Mouse (Mus musculus) intestine, embryonic 16.5 days (tissue): ENCODE measurements around the gene Fbxw4. TPM values are rescaled to one million over a fixed set of nuclear protein-coding genes. Genes with fewer than 3 reads are reported as not detected.

Source experiments
- ATAC-seq: fragments of 200-750 bp; cut with Nextera tagmentation; 2 replicates; pipeline ENCODE4 v1.8.0; 2017; ENCODE audit warnings: moderate TSS enrichment, moderate library complexity
- H3K27ac ChIP-seq: fragments of 300-500 bp; sonication (generic); 2 replicates; pipeline ENCODE4 v1.5.1; 2014; ENCODE audit warnings: mild to moderate bottlenecking, low read length
- H3K27me3 ChIP-seq: fragments of 300-500 bp; sonication (generic); replicated peaks from 2 replicates; pipeline ENCODE4 v1.6.1; 2014; ENCODE audit warnings: low read length, control low read depth, mixed read lengths; ENCODE audit not compliant: control insufficient read depth, insufficient read depth
- H3K36me3 ChIP-seq: fragments of 300-500 bp; sonication (generic); 2 replicates; pipeline ENCODE4 v1.6.1; 2014; ENCODE audit warnings: low read length, control low read depth; ENCODE audit not compliant: control insufficient read depth, insufficient read depth
- H3K4me1 ChIP-seq: fragments of 300-500 bp; sonication (generic); 2 replicates; pipeline ENCODE4 v1.6.1; 2014; ENCODE audit warnings: low read length, control low read depth, mixed read lengths; ENCODE audit not compliant: control insufficient read depth, insufficient read depth
- H3K4me2 ChIP-seq: fragments of 300-500 bp; sonication (generic); 2 replicates; pipeline ENCODE4 v1.6.1; 2014; ENCODE audit warnings: low read depth, low read length, control low read depth
- H3K4me3 ChIP-seq: fragments of 300-500 bp; sonication (generic); 2 replicates; pipeline ENCODE4 v1.5.1; 2014; ENCODE audit warnings: mild to moderate bottlenecking, low read length
- H3K9ac ChIP-seq: fragments of 300-500 bp; sonication (generic); 2 replicates; pipeline ENCODE4 v1.6.1; 2014; ENCODE audit warnings: low read depth, low read length
- H3K9me3 ChIP-seq: fragments of 300-500 bp; sonication (generic); 2 replicates; pipeline ENCODE4 v1.6.1; 2016; ENCODE audit warnings: low read length, control low read depth; ENCODE audit not compliant: control insufficient read depth
- WGBS: fragments of 180-500 bp; shearing (Covaris S2); extraction: QIAGEN DNeasy Blood & Tissue Kit; methylation state at CpG from one replicate; pipeline ENCODE4 v1.1.7; 2014; 5-methylcytosine and 5-hydroxymethylcytosine counted together
- polyA plus RNA-seq: library from polyadenylated mRNA; unstranded; fragments of >200 nt; fragmentation: Nextera tagmentation; extraction: Ambion mirVana; gene quantifications from 2 replicates; pipeline ENCODE4 v1.2.1, GENCODE M21; 2015

Gene Fbxw4
- polyA plus RNA-seq, 1 experiment from 2014 or later: 2.5 TPM

GRCm38 (mm10) chr19:45608648-45609339, 51.3 kb downstream of the Fbxw4 start:
- Histone ChIP-seq H3K36me3 (no peaks in the 10 kb centered on the region), H3K4me3 (no peak overlapping the region), H3K4me2 (no peak overlapping the region), H3K9me3 (no peaks in the 10 kb centered on the region), H3K27ac (no peak overlapping the region), H3K4me1 (no peaks in the 10 kb centered on the region), H3K27me3 (no peaks in the 10 kb centered on the region), H3K9ac (no peak overlapping the region)
- 87% methylated on average over 13 of the region's 13 CpGs for WGBS
- no peak for ATAC-seq

GRCm38 (mm10) chr19:45607479-45607878, 52.6 kb downstream of the Fbxw4 start:
- H3K4me3 ChIP-seq: no peak overlapping the region
- ATAC-seq: no peak
- H3K4me1 ChIP-seq: no peaks in the 10 kb centered on the region
- no peak overlapping the region for H3K9ac ChIP-seq
- no peaks in the 10 kb centered on the region for H3K27me3 ChIP-seq
- H3K27ac ChIP-seq: no peak overlapping the region
- H3K9me3 ChIP-seq: no peaks in the 10 kb centered on the region
- no peak overlapping the region for H3K4me2 ChIP-seq
- H3K36me3 ChIP-seq: no peaks in the 10 kb centered on the region
- 43% methylated on average over 7 of the region's 7 CpGs for WGBS

GRCm38 (mm10) chr19:45606701-45607100, 53.4 kb downstream of the Fbxw4 start:
- H3K4me1 ChIP-seq: no peaks in the 10 kb centered on the region
- H3K9ac ChIP-seq: no peak overlapping the region
- H3K27me3 ChIP-seq: no peaks in the 10 kb centered on the region
- H3K9me3 ChIP-seq: no peaks in the 10 kb centered on the region
- H3K4me2 ChIP-seq: no peak overlapping the region
- H3K36me3 ChIP-seq: no peaks in the 10 kb centered on the region
- no peak overlapping the region for H3K27ac ChIP-seq
- 84% methylated on average over 4 of the region's 4 CpGs for WGBS
- H3K4me3 ChIP-seq: no peak overlapping the region
- ATAC-seq: no peak

- H3K4me3 ChIP-seq: no peak overlapping the region
- no peak overlapping the region for H3K27ac ChIP-seq
- H3K4me2 ChIP-seq: no peak overlapping the region
- no peak for ATAC-seq
- H3K9me3 ChIP-seq: no peaks in the 10 kb centered on the region
- H3K27me3 ChIP-seq: no peaks in the 10 kb centered on the region
- H3K36me3 ChIP-seq: no peaks in the 10 kb centered on the region
- 80% methylated on average over 5 of the region's 5 CpGs for WGBS
- no peak overlapping the region for H3K9ac ChIP-seq
- H3K4me1 ChIP-seq: no peaks in the 10 kb centered on the region
These were observed 57.5 kb downstream of the Fbxw4 start for GRCm38 (mm10) chr19:45602606-45603005.

- no peak overlapping the region for H3K27ac ChIP-seq
- 82% methylated on average over 4 of the region's 4 CpGs for WGBS
- H3K9ac ChIP-seq: no peak overlapping the region
- no peaks in the 10 kb centered on the region; the same call in 1 of the 2 replicates for H3K4me1 ChIP-seq
- no peak overlapping the region for H3K4me3 ChIP-seq
- H3K27me3 ChIP-seq: no peaks in the 10 kb centered on the region
- H3K9me3 ChIP-seq: no peaks in the 10 kb centered on the region
- no peak for ATAC-seq
- H3K36me3 ChIP-seq: no peaks in the 10 kb centered on the region
- H3K4me2 ChIP-seq: no peak overlapping the region
These were observed 63.0 kb downstream of the Fbxw4 start for GRCm38 (mm10) chr19:45597106-45597505.

- H3K9me3 ChIP-seq: no peaks in the 10 kb centered on the region
These were observed 63.7 kb downstream of the Fbxw4 start for GRCm38 (mm10) chr19:45596434-45596833.

GRCm38 (mm10) chr19:45596019-45596418, 64.1 kb downstream of the Fbxw4 start:
- Histone ChIP-seq H3K4me2 (no peak overlapping the region), H3K9me3 (no peaks in the 10 kb centered on the region), H3K4me3 (no peak overlapping the region), H3K27ac (no peak overlapping the region), H3K36me3 (no peaks in the 10 kb centered on the region), H3K27me3 (no peaks in the 10 kb centered on the region), H3K4me1 (peaks cover 6% of the 10 kb centered on the region), H3K9ac (no peak overlapping the region)
- WGBS: 62% methylated on average over 7 of the region's 7 CpGs
- no peak for ATAC-seq

More at GRCm38 (mm10) chr19:45596434-45596833, 63.7 kb downstream of the Fbxw4 start:
- Histone ChIP-seq H3K9ac (no peak overlapping the region), H3K36me3 (no peaks in the 10 kb centered on the region), H3K27ac (no peak overlapping the region), H3K27me3 (no peaks in the 10 kb centered on the region), H3K4me1 (peaks cover 5% of the 10 kb centered on the region), H3K4me3 (no peak overlapping the region), H3K4me2 (no peak overlapping the region)
- 80% methylated on average over 6 of the region's 6 CpGs for WGBS
- no peak for ATAC-seq

GRCm38 (mm10) chr19:45595481-45595880, 64.6 kb downstream of the Fbxw4 start:
- no peak overlapping the region for H3K27ac ChIP-seq
- H3K9me3 ChIP-seq: no peaks in the 10 kb centered on the region
- 86% methylated on average over 6 of the region's 6 CpGs for WGBS
- H3K27me3 ChIP-seq: no peaks in the 10 kb centered on the region
- peaks cover 6% of the 10 kb centered on the region for H3K4me1 ChIP-seq
- no peak overlapping the region for H3K4me2 ChIP-seq
- ATAC-seq: no peak
- H3K36me3 ChIP-seq: no peaks in the 10 kb centered on the region
- H3K9ac ChIP-seq: no peak overlapping the region
- no peak overlapping the region for H3K4me3 ChIP-seq

- H3K4me3 ChIP-seq: no peak overlapping the region
- ATAC-seq: no peak
- H3K9me3 ChIP-seq: no peaks in the 10 kb centered on the region
- no peaks in the 10 kb centered on the region for H3K36me3 ChIP-seq
- peaks cover 6% of the 10 kb centered on the region for H3K4me1 ChIP-seq
- WGBS: 94% methylated on average over 7 of the region's 7 CpGs
- H3K27me3 ChIP-seq: no peaks in the 10 kb centered on the region
- H3K27ac ChIP-seq: no peak overlapping the region
- H3K9ac ChIP-seq: no peak overlapping the region
- H3K4me2 ChIP-seq: no peak overlapping the region
These were observed 66.0 kb downstream of the Fbxw4 start for GRCm38 (mm10) chr19:45594079-45594478.

- no peak overlapping the region for H3K27ac ChIP-seq
- H3K4me1 ChIP-seq: peaks cover 6% of the 10 kb centered on the region
- H3K9me3 ChIP-seq: no peaks in the 10 kb centered on the region
- H3K36me3 ChIP-seq: no peaks in the 10 kb centered on the region
- no peaks in the 10 kb centered on the region for H3K27me3 ChIP-seq
- H3K9ac ChIP-seq: no peak overlapping the region
- no peak for ATAC-seq
- no peak overlapping the region for H3K4me2 ChIP-seq
- 90% methylated on average over 9 of the region's 9 CpGs for WGBS
- no peak overlapping the region for H3K4me3 ChIP-seq
These were observed 67.2 kb downstream of the Fbxw4 start for GRCm38 (mm10) chr19:45592916-45593315.
